Mouse (Mus musculus) spleen, postnatal 4 days (tissue): Measurements from ENCODE around the gene Actn4.

Source experiments
- DNase-seq, 2 experiments: peaks; one replicate each; pipeline ENCODE4 v3.0.0; 2022; ENCODE audit warnings: low spot score in 2 of 2

Gene Actn4

DNA sequence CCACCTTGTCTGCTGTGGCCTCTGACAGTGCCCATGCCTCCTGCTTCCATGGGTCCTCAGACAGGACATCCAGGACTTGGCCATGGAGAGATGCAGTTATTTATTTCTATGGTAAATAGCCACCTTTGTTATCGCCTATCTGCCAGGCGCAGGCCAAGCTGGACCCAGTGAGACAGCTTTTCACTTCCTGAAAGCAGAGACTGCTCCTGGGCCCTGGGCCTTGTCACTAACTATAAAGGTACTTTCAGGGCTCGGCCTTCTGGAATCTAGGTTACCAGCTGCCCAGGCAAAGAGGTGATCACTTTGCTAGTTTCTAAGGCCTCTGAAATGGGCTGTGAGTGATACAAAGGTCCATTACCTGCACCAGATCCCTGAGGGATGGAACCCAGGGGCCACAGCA is 37.3 kb downstream of the Actn4 start:
- no peak for DNase-seq

DNA sequence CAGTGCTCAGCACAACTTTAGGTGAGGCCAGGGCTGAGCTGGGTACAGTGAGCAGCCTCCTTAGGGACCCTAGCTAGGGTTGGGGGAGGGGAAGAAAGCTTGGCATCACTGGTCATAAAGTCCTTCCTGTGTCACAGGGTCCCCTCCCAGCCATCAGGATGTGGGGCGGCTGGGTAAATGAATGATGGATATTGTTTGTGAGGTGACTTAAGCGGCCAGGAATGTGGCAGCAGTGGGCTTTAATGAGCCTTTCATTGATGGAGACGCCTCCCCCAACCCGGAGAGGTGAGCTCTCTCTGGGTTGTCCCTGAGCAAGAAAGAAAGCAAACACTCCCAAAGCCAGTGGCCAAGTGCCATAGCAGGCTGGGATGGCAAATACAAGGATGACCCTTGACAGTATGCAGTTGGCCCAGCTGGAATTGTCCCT is 38.3 kb downstream of the Actn4 start:
- no peak for DNase-seq

DNA sequence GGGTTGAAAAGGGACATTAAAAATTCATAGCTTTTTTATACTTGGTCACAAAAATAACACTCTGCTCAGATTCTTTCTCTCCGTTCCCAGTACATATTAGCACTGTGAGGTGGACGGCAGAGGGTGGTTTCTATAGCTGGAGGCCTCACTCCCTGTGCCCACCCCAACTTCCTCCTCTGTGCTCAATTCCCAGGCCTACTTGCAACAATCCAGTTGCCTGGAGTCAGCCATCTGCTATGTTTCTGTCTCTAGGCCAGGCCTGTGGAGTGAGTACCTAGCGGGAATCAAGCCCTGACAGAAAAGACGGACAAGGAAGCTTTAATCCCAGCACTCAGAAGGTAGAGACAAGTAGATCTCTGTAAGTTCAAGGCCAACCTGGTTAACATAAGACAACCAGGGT is 39.5 kb downstream of the Actn4 start:
- DNase-seq, result no peak

DNA sequence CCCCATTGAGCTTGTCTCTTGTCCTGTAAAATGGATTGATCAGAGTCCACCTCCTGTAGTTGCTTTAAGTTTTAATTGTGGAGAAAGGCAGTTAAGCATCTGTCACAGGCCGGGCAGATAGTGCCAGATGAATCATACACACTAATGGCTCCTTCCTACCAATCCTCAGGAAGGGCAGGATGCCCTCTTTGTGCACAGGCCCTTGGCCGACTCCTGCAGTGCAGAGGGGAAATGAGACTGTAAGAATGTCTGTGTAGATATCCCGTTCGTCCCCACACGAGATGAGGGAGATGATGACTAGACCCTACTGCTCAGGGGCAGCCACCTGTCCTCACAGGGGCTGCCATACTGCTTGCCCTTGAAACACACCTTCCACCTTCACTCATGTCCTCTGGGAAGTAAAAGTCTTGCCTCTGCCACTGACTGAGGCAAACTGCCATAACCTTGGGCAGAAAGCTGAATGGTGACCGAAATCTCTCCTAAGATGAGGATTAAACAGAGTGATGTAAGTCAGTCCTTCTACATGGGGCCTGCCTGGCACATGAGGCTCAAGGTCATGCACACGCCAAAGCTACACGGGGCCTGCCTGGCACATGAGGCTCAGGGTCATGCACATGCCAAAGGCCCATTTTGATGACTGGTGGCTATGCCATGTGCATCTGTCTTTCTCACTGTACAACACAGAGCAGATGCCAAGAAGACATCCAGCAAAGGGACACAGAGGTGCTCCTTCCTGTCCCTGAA is 40.2 kb downstream of the Actn4 start:
- no peak for DNase-seq

DNA sequence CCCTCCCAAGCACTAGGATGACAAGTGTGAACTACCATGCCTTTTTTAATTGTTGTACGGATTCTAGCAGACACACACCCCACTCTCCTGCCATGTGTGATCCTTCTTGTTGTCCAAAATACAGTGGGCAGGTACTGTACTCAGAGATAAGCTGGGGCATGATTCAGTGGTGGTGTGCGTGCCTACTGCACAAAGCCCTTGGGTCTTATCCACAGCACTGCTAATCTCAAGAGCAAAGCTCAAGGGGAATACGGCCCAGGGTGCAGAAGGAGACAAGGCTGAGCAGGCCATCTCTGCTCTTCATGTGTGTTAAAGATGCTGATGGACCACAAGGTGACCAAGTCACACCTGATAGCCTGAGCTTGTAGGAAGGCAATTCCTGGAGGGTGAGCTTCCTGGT is 41.0 kb downstream of the Actn4 start:
- DNase-seq, result no peak

DNA sequence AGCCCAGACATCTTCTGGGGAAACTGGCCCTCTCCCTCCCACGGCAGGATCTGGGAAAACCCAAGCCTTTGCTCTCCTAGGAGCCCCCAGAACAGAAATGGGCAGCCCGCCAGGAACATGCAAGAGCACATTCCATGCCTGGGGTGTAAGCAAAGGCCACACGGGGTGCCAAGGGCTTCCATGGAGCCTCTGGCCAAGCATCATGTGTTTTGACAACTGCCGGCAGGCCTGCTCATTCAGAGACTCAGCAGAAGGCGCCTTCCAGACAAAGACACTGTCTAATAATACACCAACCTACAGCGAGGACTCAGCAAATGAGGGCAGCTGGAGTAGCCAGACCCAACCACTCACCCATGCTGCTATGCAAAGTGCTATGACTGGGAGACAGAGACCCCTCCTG is 42.3 kb downstream of the Actn4 start:
- DNase-seq, result peak in 1 of 2 experiments; percentile 25

DNA sequence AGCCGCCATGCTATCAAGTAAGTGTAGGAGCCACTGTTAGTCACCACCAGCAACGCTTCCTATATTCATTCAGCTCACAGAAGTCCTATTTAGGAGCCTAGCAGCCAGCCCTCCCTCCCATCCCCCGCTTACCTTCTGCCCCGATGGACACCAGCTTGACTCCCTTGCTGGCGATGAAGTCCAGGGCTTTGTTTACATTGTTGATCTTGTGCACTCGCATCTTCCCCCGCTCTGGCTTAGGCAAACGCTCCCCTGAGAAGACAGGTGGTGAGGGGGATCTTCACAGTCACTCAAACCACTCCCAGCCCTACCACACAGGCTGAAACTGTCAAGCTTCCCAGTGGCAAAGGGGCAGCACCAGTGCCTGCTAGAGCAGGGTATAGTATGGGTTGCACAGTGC is 43.6 kb downstream of the Actn4 start:
- DNase-seq, result no peak

DNA sequence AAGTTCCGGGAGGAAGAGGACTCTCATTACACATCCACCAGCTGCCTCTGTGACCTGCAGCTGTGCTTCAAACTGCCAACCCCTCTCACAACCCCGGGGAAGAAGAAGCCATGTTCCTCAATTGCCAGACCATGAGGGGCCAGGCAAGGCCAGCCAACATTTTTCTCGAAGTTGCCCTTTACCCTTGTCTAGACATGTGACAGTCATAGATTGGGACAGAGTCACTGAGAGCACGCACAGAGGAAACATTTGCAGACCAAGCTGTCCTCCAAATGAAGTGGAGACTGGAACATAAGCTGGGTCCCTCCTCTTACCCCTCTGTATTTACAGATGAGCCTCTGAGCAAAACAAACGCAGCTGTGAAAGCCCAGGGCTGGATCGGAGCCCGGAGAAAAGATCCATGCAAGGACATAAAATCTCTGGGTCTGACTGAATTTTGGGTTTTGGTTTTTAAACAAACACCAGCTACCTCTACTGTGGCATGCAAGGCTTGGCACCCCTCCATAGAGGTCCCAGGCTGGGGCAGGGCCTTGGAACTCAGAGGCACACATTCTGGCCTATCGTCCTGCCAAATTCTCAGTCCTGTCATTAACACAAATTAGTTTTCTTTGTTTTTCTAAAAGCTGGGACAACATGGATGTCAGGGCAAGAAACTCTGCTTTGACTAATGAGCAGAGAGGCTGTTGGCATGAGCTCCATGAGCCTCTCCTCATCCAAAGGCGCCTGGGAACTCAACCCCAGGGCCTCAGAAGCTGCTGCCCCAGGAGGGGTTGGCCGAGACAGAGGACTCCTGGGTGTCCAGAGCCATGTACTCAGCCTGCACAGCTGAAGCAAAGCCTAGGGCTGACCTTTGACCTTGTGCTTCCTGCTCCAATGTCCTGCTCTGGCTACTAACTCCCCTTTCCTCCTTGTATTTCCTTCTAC is 44.4 kb downstream of the Actn4 start:
- no peak for DNase-seq

DNA sequence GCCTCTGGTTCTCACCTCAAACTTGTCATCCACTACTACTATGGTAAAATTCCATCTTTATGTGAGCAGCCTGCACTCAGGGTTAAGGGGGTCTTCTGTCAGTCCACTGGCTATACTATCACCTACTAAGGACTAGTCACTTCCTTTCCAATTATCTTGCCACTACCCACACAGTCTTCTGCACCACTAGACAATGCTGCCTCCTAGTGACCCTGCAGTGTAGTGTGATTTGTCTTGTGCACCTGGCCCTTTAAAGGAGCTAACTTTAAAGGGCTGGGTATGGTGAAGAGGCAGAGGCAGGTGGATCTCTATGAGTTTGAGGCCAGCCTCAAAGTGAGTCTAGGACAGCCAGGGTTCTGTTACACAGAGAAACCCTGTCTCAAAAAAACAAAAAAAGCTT is 45.6 kb downstream of the Actn4 start:
- no peak for DNase-seq

DNA sequence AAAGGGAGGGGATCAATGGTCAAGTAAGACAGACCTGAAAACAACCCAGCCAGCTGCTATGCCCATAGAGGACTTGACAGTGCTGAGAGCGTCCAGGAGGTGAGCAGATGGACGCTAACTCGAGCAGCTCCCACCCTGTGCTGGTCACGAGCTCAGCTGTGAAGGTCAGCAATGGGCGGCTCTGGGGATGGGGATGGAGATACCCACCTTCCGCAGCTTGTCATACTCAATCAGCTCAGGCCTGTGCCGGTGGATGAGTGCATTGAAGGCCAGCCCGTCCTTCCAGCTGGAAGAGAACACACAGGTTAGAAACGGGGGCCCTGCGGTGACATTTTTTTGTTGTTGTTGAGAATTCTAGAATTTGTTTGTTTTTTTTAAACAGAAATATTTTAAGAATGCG is 49.0 kb downstream of the Actn4 start:
- DNase-seq, result no peak

DNA sequence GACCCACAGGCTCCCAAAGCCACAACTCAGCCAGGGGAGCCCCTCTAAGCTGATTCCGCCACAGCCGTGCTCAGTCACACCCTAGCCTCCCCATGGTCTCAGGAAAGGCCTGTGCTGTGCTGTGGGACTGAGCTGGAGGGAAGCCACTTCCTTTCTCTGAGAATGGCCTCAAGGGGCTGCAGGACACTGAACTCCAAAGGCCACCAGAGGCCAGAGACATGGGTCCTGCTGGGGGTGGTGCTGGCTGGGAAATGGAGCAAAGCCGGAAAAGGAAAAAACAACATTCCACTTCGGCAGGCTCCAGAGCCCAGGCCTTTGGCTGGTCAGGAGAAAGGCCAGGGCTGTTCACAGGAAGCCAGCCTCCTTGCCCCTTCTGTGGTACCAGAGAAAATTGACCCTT is 50.5 kb downstream of the Actn4 start:
- no peak for DNase-seq

DNA sequence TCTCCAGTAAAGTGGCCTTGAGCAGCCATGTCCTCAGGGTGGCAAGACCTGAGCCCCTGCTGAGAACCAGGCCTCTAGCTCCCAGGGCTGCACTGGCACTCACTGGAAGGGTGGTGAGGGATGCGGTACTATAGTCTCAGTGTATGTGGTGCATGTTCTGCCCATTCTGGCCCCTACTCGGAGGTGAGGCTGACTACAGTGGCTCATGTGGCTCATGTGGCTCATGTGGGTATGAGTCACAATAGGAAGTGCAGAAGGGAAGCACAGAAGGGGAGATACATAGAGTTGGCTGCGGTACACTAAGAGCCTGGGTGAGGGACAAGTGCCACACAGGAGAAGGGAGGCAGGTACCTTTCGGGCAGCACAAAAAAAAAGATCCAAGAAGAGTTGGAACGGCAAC is 54.9 kb downstream of the Actn4 start:
- no peak for DNase-seq

DNA sequence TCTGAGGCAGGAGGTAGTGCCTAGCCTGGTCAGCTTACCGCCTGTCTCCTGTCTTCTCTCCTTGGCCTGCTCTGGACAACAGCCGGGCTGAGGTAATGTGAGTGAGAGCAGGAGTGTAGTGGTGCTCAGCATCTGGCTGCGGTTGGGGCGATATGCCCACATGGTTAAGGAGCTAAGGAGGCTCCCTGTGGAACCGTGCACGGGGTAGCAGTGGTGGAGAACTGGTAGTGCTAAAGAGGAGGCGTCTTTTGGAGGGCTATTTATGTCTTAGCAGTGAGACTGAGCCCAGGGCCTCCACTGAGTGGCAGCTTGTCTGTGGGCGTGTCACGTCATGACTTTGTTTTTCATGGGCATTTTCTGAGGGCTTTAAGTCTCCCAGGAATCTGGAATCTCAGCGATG is 58.4 kb downstream of the Actn4 start:
- DNase-seq, result no peak

DNA sequence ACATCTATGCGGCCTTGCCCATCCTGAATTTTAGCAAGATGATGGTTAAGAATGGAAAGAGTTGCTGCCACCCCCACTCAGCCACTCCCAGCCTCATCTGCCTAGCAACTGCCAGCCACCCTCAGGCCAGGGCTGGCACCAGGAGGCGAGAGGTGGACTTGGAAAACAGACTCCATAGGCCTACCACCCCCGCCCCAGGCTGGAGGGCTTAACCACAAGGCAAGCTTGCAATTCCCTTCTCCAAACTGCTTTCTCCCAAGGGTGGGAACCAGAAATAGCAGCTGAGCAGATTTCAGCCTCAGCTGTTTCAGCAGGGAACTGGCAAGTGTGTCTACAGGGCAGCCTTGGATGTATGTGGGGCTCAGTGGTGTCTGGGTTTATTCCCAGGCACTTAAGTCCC is 59.3 kb downstream of the Actn4 start:
- no peak for DNase-seq

DNA sequence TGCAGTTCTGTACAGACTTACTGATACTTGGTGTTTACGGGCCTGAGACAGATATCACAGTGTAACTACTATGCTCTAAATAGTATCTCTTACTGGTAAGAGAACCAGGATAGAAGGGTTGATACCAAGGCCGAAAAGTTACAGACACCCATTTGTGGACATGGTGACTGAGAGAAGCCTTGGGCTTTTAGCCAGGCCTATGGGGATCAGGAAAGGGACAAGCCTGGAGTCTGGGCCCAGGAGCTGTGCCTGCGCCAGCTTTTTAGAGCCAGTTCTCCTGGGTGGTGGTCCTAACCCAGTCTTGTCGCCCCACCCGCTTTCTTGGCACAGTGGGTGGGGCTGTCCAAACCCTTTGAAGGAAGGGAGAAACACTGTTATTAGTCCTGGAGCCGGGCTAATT is 60.0 kb downstream of the Actn4 start:
- no peak for DNase-seq

DNA sequence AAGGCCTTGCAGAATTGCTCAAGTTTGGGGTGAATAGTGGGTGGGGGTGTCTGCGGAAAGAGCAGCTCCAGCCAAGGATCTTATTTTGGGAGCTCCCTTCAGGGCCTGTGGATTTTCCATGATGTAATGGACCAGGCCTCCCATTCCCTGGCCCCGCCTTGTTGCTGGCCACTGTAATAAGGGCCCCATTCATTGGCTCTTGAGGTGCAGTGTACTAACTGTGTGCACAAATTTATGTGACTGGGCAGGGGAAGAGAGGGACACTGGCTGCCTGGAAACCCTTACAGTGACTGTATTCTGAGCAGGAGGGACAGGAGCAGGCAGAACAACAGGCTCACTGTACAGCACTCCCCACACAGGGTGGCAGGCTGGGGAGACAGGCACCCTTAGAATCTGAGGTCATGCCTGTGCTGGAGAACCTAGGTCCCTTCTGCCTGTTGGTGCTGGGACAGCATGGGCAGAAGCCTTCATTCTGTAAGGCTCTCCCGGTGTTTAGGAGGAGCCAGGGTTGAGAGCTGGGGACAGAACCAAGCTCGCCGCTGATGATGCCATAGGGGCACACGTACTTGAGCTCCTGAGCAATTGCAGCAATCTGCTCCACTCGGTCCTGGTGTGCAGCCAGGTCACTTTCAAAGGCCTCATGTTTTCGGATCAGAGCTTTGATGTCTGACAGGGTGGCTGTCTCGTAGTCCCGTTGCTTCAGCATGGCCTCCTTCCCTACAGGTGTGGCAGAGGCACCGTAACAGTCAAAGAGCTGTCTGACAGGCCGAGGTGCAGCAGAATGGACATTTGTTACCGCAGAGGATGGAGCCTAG is 60.6 kb downstream of the Actn4 start:
- no peak for DNase-seq

DNA sequence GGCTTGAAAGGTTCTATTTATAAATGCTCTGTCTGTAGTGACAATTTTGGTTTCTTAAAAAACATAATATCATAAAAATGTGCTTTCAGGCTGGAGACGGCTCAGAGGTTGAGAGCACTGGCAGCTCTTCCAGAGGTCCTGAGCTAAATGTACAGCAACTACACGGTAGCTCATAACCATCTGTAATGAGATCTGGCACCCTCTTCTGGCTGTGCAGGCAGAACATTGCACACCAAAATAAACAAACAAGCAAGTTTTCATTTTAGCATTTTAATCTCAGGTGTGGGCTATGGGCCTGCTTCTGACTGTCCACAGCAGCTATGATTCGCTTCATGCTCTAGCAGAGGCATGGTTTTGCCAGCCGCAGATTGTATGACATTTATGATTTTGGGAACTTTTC is 62.2 kb downstream of the Actn4 start:
- DNase-seq, result no peak

DNA sequence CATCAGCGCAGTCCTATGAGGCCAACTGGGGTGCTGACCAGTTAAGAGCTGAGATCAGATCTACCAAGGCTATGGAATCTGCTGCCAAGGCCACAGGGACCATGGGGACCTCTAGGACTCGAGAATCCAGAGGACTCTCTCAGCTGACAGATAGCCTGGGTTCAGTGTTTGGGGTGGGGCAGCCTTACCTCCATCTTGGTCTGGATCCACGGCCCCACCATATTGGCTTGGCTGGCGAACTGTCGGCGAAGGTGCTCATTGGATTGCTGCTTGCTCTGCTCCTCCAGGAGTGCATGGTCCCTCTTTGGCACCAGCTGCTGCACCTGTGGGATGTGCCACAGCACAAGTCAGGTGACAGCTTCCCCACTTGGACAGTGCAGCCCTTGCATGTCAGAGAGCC is 64.5 kb downstream of the Actn4 start:
- no peak for DNase-seq

DNA sequence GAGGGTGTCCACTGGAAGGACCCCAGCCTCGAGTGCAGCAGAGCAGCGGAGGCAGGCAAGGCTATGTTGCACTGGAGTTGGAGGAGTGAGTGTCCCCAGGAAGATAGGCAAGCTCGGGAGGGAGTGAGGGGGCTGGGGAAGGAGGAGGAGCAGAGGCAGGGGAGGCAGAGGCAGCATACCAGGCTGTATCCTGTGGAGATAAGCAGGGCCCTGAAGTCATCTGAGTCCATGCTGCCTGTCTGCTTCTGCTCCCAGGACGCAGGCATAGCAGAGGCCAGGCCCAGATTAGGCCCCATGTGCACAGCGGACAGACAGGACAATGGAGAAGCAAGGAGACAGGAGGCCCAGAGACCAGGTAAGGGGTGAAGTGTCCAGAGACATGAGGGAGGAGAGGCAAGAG is 67.2 kb downstream of the Actn4 start:
- no peak for DNase-seq

DNA sequence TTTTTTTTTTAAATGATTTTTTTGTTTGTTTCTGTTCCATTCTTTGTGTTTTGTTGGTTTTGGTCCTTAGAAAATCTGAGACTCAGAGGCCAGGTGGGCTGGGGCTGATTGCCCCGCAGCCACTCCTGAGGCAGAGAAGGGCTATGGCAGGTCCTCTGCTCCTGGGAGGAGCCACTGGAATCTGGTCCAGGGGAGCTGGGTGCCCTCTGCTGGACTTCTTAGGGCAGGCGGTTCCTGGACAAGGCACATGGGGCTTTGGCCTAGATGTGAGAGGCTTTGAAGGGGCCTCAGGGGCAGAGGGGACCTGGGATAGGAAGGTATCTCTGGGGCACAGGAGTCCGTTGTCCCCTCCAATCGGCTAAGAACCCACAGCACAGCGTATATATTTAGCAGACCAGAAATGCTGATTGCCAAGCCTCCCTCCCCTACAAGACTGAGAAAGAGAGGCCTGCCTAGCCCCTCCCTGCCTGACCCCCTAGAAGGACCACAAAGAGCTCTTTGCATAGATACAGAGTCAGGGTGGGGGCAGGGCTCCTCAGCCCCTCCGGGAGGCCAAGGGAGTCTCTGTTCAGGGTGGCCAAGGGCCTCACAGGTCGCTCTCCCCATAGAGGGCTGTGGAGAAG is 68.4 kb downstream of the Actn4 start:
- no peak for DNase-seq

DNA sequence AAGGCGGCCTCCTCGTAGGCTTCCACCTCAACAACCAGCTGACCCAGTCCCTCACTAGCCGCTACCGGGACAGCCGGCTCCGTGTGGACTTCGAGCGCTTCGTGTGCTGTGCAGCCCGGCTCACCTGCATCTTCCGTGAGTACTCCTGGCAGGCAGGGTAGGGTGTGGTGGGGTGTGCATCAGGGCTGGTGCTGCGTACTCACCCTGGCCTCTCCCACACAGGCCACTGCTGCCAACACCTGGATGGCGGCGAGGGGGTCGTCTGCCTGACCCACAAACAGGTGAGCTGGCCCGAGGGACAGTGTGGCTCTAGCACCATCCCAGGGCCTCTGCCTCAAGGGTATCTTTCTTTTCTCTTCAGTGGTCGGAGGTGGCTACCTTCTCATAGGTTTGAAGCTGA is 69.5 kb downstream of the Actn4 start:
- DNase-seq, result no peak

DNA sequence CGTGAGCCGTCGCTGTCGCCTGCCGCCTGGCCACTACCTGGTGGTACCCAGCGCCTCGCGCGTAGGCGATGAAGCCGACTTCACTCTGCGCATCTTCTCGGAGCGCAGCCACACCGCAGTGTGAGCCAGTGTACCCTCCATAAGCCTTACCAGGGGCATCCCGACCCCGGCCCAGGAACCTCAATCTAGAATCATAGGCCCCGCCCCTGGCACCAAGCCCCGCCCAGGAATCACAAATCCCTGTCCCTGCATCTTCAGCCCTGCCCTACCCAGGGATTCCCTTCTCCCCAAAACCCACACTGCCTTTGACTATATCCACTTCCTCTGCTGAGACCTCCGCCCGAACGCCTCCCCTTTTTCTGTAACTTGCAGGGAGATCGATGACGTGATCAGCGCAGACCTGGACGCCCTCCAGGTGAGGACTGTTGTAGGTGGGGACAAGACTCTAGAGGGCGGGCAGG is 73.4 kb downstream of the Actn4 start:
- DNase-seq, result no peak
